Mouse (Mus musculus) urinary bladder, postnatal 25 days (tissue): ENCODE measurements around the gene Tfpi.
A peak's percentile ranks its signal among the peaks of the same experiment; 100 is the strongest.
"Not testable (repeated sequence)": the region's sequence is repeated elsewhere in the genome, so short reads cannot be mapped to it uniquely, and the experiment has no call there.

Source experiments
- DNase-seq: peaks from one replicate; pipeline ENCODE4 v3.0.0; 2022; ENCODE audit warnings: low spot score

The Tfpi gene

GRCm38 (mm10) chr2:84476577-84476976 is at the start of gene Tfpi:
Tfpi (minus strand) TSS chr2:84476775.
- DNase-seq = no peak

DNA sequence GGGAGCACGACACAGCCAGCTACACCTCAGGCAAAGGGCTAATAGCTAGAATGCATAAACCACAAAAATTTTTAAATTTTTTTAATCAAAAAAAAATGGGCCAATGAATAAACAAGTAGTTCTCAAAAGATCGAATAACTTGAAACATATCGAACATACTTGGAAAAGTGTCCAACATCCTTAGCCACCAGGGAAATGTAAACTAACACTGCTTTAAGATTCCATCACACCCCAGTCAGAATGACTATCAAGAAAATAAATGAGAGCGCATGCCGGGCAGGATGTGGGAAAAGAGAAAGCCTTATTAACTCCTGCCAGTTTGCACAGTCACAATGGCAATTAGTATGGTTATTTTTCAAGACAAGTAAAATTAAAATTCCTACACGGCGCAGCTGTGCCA is 49.6 kb upstream of the Tfpi start:
- no peak for DNase-seq

- DNase-seq = no peak
Observed at GRCm38 (mm10) chr2:84525806-84526205, 49.2 kb upstream of the Tfpi start.

DNA sequence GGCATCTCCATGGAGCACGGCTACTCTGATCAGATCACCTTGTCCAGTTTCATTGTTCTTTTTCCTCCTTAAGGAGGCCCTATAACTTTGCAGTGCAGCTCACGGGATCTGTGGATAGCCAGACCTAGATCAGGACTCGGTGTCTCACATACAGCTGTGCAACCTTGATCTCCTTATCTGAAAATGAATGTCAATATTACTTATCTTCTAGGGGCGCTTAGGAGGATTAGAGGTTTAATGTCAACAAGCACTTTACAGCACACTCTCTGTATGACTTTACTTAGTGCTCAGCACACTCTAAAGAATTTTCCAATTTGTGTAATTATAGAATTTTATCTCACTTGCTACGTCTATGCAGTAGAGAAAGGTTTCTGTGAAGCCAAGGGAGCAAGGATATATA is 48.5 kb upstream of the Tfpi start:
- DNase-seq = no peak

DNA sequence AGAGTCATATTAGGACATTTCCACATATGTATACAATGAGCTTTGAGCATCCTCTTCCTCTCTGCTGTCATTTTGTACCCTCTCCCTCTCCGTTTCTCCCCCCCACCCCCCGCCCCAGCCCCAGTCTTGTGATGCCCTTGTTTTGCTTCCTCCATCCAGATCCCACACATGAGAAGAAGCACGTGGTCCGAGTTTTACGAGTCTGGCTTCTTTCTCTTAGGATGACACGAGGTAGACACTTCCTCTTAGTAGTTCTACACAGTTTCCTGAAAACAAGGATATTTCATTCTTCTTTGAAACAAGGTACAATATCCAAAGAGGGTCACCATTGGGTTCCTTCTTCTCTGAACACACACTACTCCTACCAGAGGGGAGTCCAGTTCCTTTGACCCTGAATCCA is 47.4 kb upstream of the Tfpi start:
- no peak for DNase-seq

DNA sequence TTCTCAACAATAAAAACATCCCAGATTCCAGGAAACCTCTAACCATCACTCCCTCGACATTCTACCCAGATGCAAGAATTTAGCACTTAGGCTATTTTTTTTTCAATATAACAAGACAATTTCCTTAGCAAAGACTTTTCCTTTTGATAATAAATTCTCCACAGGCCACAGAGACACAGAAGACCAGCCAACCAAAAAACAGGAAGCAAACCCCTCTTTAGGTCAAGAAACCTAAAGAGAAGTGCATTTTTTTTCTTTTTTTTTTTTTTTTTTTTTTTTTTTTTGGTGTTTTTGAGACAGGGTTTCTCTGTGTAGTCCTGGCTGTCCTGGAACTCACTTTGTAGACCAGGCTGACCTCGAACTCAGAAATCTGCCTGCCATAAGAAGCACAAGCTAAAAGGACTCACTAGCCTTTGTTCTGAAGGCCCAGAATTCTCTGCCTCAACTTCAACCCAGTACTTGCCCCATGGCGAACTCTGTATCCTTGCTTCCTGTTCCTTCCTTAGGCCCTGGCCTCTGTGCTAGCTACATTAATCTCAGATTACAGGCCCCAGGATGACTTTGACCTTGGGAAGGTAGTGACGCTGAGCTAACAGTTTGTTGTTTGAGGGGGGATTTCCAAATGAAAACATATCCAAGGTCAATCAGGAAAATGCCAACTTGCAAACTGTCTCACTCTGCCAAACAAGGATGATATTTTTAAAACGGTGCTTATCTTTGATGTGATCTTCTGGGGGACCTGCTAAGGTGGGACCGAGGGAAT is 46.7 kb upstream of the Tfpi start:
- DNase-seq = no peak

GRCm38 (mm10) chr2:84519514-84520067 is 43.0 kb upstream of the Tfpi start:
- DNase-seq = no peak

DNA sequence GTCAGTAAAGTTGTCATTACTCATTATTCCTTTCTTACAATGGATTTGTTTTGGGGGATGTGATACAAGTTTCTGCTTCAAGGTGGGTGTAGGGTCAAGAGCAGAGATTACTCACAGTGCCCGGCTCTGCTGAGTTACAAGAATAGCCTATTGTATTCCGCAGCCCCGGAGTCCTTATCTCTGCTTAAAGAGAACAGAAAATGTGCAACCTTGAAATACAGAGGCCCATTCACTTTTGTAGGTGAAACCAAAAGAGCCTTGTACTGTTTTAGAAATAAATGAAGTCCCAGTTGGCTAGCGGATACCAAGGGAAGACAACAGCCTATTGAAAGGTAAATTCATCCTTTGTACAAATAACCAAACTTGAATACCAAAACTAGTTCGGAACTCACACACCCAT is 42.2 kb upstream of the Tfpi start:
- no peak for DNase-seq

GRCm38 (mm10) chr2:84513281-84513680 is 36.7 kb upstream of the Tfpi start:
- no peak for DNase-seq

- DNase-seq = no peak
Observed at GRCm38 (mm10) chr2:84511508-84511907, 34.9 kb upstream of the Tfpi start.

DNA sequence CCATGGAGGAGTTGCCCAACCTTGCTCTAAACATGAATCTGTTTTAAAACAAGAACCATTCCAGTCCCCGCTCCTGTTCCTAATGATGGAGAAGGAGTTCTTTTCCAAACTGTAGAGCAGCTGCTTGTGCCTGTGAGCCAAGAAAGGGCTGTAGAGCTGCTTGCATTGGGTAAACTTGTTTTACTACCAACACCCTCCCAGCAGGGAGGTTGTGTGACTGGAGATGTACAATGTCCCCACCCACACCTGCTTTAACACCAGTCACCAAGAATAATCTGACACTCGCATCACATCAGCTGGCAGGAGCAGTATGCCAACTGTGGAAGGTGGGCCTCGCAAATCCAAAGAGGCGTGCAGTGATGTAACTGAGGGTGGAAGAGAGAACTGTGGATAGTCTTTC is 34.5 kb upstream of the Tfpi start:
- no peak for DNase-seq

DNA sequence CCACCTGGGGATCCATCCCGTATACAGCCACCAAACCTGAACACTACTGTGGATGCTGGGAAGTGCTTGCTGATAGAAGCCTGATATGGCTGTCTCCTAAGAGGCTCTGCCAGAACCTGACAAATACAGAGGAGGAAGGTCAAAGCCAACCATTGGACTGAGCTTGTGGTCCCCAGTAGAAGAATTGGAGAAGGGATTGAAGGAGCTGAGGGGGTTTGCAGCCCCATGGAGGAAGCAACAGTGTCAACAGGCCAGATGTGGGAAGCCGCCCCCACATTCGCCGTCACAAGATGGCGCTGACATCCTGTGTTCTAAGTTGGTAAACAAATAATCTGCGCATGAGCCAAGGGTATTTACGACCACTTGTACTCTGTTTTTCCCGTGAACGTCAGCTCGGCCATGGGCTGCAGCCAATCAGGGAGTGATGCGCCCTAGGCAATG is 28.4 kb upstream of the Tfpi start:
- not testable (repeated sequence) for DNase-seq

DNA sequence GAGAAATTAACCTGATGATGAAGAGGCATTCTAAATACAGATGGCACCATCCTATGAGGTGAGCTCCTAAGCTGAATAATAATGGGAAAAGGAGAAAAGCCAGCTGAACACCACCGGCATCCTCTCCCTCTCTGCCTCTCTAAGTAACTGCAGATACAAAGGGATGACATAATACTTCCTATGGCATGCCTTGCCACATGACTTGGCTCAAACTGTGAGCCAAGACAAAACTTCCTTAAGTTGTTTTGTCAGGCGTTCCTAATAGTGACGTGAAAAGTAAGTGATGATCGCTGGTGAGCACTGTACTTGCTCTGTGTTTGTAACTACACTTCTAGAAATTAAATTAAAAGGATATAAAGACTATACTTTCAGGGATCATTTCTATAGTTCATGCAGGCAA is 27.7 kb upstream of the Tfpi start:
- DNase-seq = no peak

- DNase-seq = no peak
Observed at GRCm38 (mm10) chr2:84498921-84499320, 22.3 kb upstream of the Tfpi start.

GRCm38 (mm10) chr2:84495108-84495507 is 18.5 kb upstream of the Tfpi start:
- DNase-seq = no peak

- no peak for DNase-seq
Observed at GRCm38 (mm10) chr2:84493626-84494025, 17.1 kb upstream of the Tfpi start.

GRCm38 (mm10) chr2:84491715-84492114 is 15.1 kb upstream of the Tfpi start:
- no peak for DNase-seq

DNA sequence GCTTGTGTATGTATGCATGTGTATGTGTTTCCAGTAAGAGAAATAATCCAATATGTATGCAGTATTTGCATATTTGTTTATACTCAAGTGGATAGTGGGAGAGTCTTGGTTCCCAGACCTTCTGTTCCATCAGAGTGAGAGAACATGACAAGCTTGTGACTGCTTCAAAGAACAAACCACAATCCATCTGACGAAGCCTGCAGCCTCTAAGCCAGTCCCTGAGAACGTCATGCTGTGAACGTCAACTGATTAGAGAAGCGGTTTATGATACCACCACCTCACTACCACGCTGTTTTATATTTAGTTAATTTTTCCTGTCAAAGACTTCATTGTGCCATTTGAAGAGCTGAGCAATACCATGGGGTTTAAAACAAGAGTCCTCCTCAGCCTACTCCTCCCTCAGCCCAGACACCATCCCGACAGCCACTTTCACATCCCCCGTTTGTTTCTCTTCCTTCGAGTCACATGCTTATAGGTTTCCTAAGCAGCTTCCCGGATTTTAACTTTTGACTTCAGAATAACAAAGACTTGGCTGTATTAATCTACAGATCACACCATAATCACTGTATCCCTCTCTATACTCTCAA is 11.2 kb upstream of the Tfpi start:
- no peak for DNase-seq

DNA sequence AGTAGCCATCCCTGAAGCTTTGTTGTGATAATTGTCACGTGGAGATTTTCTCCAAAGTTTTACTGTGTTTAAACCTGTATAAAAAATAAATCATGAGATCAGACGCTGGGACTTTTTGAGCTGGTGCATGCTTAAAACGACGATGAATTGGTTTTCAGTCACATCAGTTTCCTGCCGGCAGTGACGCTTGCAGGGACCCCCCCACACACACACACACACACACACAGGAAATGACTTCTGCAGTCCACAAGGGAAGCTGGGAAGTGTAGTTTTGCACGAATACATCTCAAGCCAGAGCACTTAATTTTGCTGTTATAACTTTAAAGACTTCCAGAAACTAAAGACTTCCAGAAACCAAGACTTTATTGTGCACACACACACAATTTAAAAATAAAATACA is 5.3 kb upstream of the Tfpi start:
- DNase-seq = no peak

DNA sequence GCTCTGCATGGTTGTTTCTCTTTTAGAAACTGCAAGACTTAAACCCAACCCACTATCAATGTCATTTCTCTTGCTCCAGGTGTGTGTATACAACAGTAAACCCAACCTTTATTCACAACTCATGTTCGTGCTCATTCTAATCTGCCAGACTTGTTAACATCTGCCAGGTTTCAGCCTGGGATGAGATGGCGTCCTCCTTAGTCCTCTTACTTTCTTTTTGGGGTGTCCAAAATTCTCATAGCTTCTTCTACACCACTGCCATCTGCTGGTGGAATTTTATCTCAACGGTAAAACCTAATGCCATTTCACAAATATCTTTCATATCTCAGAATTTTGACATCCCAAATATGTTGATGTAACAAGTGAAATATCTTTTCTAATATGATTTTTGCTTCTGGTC is 2.5 kb upstream of the Tfpi start:
- DNase-seq = peak; percentile 40

GRCm38 (mm10) chr2:84477759-84478158 is 1.2 kb upstream of the Tfpi start:
- DNase-seq = no peak

DNA sequence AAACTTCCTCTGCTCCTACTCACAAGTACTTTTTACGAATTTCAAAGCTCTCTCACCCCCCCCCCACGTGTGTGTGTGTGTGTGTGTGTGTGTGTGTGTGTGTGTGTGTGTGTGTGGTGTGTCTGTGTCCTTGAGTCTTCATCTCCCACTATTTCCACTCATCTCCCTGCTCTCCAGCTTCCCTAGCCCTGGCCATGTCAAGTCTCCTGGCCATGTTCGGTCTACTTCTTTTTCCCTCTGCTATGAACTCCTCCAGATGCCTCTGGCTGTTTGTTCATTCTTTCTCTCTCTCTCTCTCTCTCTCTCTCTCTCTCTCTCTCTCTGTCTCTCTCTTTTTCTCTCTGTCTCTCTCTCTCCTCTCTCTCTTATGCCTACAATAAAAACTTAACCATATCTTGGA is 444 bp downstream of the Tfpi start:
- DNase-seq = no peak

DNA sequence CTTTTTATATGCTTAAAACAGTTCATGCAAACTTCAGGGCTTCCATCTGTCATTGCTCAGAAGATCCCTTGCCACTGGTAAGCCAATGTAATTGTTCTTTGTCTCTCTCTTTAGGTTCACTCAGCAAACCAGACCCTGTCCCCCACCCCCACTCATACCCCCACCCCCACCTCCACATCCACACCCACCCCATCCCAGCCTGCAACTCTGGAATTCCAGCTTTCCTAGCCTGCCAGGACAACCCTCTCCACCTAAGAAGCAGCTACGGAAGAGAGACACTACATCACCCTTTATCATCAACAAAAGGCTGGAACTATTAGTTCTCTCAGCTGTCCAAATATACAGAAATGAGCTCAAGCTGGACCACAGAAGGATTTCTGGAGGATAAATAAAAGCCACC is 974 bp downstream of the Tfpi start:
- no peak for DNase-seq

- no peak for DNase-seq
Observed at GRCm38 (mm10) chr2:84474651-84475050, 1.9 kb downstream of the Tfpi start.
